Comparison of ENCODE assay signal across 18 mouse cellular contexts in the genomic region with DNA sequence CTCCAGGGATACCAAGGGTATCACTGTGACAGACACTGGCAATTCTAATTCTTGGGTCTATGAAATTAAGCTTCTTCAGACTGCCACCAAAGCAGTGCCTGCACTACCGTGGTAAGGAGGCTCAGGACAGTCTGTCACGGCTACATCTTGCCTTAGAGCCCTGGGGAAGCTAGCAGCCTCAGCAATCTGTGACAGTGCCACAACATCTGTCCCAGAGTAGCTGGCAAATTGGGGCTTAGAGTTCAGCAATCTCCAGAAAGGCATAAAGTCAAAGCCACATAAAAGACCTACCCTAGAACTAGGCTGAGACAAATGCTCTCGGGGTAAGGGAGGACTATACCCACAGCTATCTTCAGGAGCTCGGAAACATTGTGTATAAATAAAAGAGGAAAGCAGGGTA.
"Had no signal": no experiment of that assay in that cellular context is flagged by ENCODE, and none has a peak within 500 bp of the region (broad histone marks: within the 10 kb centered on the region; RNA-seq: fewer than 3 reads in every experiment).

No protein-coding gene starts in this region.

- H3K4me3 ChIP-seq: liver, embryonic 12.5 days; midbrain, embryonic 10.5 days; midbrain, embryonic 12.5 days; myocyte; neural tube, embryonic 13.5 days; neural tube, embryonic 15.5 days had no signal

- H3K9me3 ChIP-seq: liver, embryonic 12.5 days; midbrain, embryonic 10.5 days; midbrain, embryonic 12.5 days; neural tube, embryonic 13.5 days; neural tube, embryonic 15.5 days had no signal

- H3K27me3 ChIP-seq: liver, embryonic 12.5 days; midbrain, embryonic 12.5 days; neural tube, embryonic 13.5 days; neural tube, embryonic 15.5 days had no signal

- H3K27ac ChIP-seq: liver, embryonic 12.5 days; liver, embryonic 14.5 days; midbrain, embryonic 10.5 days; midbrain, embryonic 12.5 days; neural tube, embryonic 13.5 days; neural tube, embryonic 15.5 days had no signal

- H3K4me2 ChIP-seq: liver, embryonic 12.5 days; lung, embryonic 14.5 days; midbrain, embryonic 12.5 days; neural tube, embryonic 13.5 days; neural tube, embryonic 15.5 days had no signal

- H3K4me1 ChIP-seq: midbrain, embryonic 10.5 days; midbrain, embryonic 12.5 days; neural tube, embryonic 13.5 days; neural tube, embryonic 15.5 days had no signal

- ATAC-seq: liver, embryonic 12.5 days; midbrain, embryonic 16.5 days had no signal

- DNase-seq: lung, adult 18-20 months; lung, embryonic 14.5 days; lung, postnatal 10 days; lung, postnatal 4 days; midbrain, embryonic 14.5 days; retina, postnatal 1 day; right cerebral cortex, adult 18-20 months; right cerebral cortex, postnatal 25 days; right cerebral cortex, postnatal 4 days; spleen, adult 18-20 months had no signal

- H3K9ac ChIP-seq: liver, embryonic 12.5 days; liver, embryonic 14.5 days; lung, embryonic 14.5 days; midbrain, embryonic 12.5 days; neural tube, embryonic 13.5 days; neural tube, embryonic 15.5 days had no signal
